Mouse (Mus musculus) hindbrain, embryonic 10.5 days (tissue): ENCODE measurements around the gene Prkch. TPM values are rescaled to one million over a fixed set of nuclear protein-coding genes. Genes with fewer than 3 reads are reported as not detected.
A peak's percentile ranks its signal among the peaks of the same experiment; 100 is the strongest.

ENCODE experiments used
- DNase-seq: peaks from one replicate; pipeline ENCODE4 v3.0.0-alpha.2; 2017; ENCODE audit warnings: low spot score
- H3K27ac ChIP-seq: fragments of 300-500 bp; sonication (generic); 2 replicates; pipeline ENCODE4 v1.5.1; 2016; ENCODE audit warnings: mild to moderate bottlenecking, moderate library complexity
- H3K27me3 ChIP-seq: fragments of 300-500 bp; sonication (generic); 2 replicates; pipeline ENCODE4 v1.6.1; 2016; ENCODE audit warnings: mild to moderate bottlenecking; ENCODE audit not compliant: poor library complexity, insufficient read depth, severe bottlenecking
- H3K36me3 ChIP-seq: fragments of 300-500 bp; sonication (generic); 2 replicates; pipeline ENCODE4 v1.6.1; 2016; ENCODE audit warnings: mild to moderate bottlenecking, moderate library complexity
- H3K4me1 ChIP-seq: fragments of 300-500 bp; sonication (generic); replicated peaks from 2 replicates; pipeline ENCODE4 v1.6.1; 2016; ENCODE audit warnings: mild to moderate bottlenecking
- H3K4me3 ChIP-seq: fragments of 300-500 bp; sonication (generic); 2 replicates; pipeline ENCODE4 v1.5.1; 2016; ENCODE audit warnings: mild to moderate bottlenecking, moderate library complexity
- H3K9me3 ChIP-seq: fragments of 300-500 bp; sonication (generic); 2 replicates; pipeline ENCODE4 v1.6.1; 2016; ENCODE audit warnings: mild to moderate bottlenecking, moderate library complexity
- WGBS: fragments of 180-500 bp; shearing (Covaris S2); methylation state at CpG from one replicate; pipeline ENCODE4 v1.1.7; 2016; 5-methylcytosine and 5-hydroxymethylcytosine counted together
- polyA plus RNA-seq: library from polyadenylated mRNA; unstranded; fragments of >200 nt; fragmentation: Nextera tagmentation; extraction: Ambion mirVana; gene quantifications from 2 replicates; pipeline ENCODE4 v1.2.1, GENCODE M21; 2016

Prkch gene
- polyA plus RNA-seq, 1 experiment from 2014 or later: 7.9 TPM

DNA sequence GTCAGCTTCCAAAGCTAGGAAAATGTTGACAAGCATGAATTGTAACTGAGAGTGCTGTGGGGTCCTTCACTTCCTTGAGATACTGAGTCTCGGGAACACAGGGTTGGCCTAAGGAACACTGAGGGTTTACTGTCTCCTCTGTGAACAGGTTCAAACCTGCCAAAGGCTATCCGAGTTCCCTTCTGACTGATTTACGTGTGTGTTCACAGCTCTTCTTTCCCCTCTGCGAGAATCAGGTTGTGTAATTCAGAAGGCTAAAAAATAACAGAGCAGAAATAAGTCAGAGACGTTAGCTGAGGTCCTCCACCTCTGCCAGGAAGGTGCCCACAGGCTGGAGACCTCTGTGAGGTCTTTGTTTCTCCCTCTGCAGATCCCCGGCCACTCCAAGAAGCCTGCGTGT, 148.3 kb downstream of the Prkch start:
- Histone ChIP-seq H3K4me3 (no peak overlapping the region), H3K27ac (no peak overlapping the region), H3K9me3 (no peaks in the 10 kb centered on the region), H3K4me1 (peaks cover 16% of the 10 kb centered on the region), H3K27me3 (peaks cover 78% of the 10 kb centered on the region), H3K36me3 (no peaks in the 10 kb centered on the region)
- DNase-seq: no peak
- WGBS: 79% methylated on average over 7 of the region's 7 CpGs

DNA sequence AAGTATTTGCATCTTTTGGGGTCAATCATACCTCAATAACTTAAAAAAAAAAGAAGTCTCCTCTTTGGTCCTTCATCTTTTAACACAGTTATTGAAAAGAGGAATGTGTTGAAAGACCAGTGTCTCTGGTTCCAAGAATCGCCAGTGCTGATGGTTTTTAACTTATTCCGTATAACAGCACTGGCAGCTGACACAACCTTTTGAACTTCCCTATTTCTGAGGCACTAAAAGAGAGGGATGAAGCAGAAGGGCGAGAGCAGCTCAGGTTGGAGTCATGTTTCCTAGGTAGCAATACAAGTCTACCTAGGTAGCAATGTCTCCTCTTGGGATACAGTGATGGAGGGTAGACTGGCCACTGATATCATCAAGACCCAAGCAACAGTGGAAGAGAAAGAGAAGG, 152.3 kb downstream of the Prkch start:
- DNase-seq: no peak
- Histone ChIP-seq H3K27ac (no peak overlapping the region), H3K27me3 (peaks cover 49% of the 10 kb centered on the region), H3K9me3 (no peaks in the 10 kb centered on the region), H3K36me3 (no peaks in the 10 kb centered on the region), H3K4me1 (0 out of 2 replicates have a peak, but pooled peaks cover 4% of the 10 kb centered on the region), H3K4me3 (no peak overlapping the region)
- 86% methylated on average over 3 of the region's 3 CpGs for WGBS

DNA sequence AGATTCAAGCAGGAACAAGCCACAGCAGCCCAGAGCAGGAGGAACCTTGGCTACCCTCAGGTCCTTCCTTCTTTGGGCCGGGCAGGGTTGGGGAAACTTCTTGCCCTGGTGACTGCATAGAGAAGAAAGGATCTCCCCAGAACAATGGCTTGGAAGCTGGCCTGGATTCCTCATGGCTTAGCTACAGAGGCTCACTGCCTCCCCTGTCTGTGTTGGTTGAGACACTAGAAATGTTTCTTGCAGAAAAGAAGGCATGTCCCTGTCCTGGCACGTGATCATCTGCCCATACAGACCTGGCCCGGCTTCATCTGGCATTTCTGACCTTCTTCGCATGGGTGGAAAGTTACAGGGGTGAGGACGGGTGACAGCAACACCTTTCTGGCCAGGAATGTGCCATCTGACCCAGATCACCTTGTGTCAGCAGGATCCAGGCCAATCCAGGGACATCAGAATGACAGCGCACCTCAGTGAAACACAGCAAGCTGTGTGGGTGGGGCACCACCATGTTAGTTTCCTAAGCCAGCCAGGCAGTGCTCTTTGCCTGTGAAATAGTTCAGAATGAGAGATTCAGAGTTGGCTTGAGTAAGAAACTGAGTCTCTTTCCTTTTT, 155.1 kb downstream of the Prkch start:
- no peaks in the 10 kb centered on the region for H3K36me3 ChIP-seq
- H3K9me3 ChIP-seq: no peaks in the 10 kb centered on the region
- 84% methylated on average over 6 of the region's 6 CpGs for WGBS
- no peak overlapping the region for H3K27ac ChIP-seq
- H3K4me1 ChIP-seq: no peaks in the 10 kb centered on the region
- DNase-seq: no peak
- peaks cover 25% of the 10 kb centered on the region for H3K27me3 ChIP-seq
- no peak overlapping the region for H3K4me3 ChIP-seq

DNA sequence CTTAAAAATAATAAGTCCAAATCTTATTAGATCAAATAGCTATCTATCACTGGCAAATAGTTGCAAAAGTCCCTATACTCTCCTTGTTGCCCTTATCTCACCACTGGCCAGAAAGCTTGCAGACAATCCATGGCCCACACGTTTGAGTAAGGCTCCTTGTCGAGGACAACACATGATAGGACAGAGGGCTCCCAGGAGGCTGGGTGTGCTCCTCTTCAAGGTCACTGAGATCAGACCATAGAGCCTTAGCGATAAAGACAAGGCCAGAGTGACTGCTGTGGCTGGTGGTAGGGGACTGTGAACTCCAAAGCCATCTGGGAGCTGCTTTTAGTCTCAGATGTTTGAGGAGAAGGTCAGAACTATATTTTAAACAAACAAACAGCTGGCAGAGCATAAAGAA, 158.0 kb downstream of the Prkch start:
- H3K36me3 ChIP-seq: no peaks in the 10 kb centered on the region
- H3K4me3 ChIP-seq: no peak overlapping the region
- DNase-seq: no peak
- 70% methylated on average over 3 of the region's 3 CpGs for WGBS
- peaks cover 4% of the 10 kb centered on the region; the same call in 1 of the 2 replicates for H3K27me3 ChIP-seq
- H3K4me1 ChIP-seq: no peaks in the 10 kb centered on the region
- no peak overlapping the region for H3K27ac ChIP-seq
- H3K9me3 ChIP-seq: no peaks in the 10 kb centered on the region

DNA sequence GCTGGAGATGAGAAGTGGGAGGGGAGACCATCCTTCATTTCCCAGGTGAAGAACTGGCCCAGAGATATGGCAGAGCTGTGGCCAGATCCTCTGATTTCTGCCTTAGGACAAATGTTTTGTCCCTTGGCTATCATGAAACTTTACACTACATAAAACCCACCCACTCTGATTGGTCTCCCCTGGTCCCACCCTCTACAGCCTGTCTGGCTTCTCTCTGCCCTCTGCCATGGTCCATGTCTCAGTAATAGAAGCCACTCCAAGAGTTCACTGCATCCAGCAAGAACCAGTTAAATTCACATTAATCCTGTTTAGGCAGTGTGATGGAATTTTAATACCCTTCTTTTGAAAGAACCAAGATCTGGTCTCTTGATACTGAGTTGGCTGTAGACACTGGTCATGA, 158.5 kb downstream of the Prkch start:
- no peak for DNase-seq
- Histone ChIP-seq H3K27me3 (no peaks in the 10 kb centered on the region; the same call in 1 of the 2 replicates), H3K4me3 (no peak overlapping the region), H3K4me1 (no peaks in the 10 kb centered on the region), H3K27ac (no peak overlapping the region), H3K9me3 (no peaks in the 10 kb centered on the region), H3K36me3 (no peaks in the 10 kb centered on the region)

DNA sequence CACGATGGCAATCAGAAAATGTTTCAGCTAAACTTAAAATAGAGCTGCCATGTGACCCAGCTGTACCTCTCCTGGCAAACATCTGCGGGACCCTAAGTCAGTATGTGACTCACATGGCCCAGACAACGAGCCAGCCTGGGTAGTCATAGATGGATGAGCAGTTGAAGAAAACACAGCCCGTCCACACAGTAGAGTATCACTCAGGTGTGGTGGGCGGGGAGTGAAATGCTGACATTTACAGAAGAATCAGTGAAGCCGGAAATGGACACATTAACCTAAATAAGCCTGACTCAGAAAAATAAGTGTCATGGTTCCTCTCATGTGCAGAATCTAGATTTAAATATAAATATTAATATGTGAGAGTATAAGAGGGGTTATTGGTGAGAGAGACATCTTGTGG, 161.5 kb downstream of the Prkch start:
- WGBS: 92% methylated on average over 6 of the region's 6 CpGs
- H3K27ac ChIP-seq: no peak overlapping the region
- no peaks in the 10 kb centered on the region for H3K4me1 ChIP-seq
- H3K27me3 ChIP-seq: no peaks in the 10 kb centered on the region
- no peaks in the 10 kb centered on the region for H3K36me3 ChIP-seq
- H3K4me3 ChIP-seq: no peak overlapping the region
- H3K9me3 ChIP-seq: no peaks in the 10 kb centered on the region
- no peak for DNase-seq

DNA sequence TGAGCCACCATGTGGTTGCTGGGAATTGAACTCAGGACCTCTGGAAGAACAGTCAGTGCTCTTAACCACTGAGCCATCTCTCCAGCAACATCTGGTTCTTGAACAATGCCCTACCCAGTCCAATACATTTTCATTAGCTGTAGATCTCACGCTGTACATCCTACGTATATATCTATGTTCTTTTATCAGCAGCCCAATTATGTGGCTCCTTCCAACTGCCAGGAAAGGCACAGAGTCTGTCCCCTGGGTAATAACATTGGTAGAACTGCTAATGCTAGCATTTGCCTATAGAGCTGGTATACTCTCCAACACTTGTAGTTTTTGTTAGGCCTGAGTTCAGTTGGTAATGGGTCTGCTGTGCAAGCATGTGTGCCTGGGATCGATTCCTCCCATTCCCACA, 163.8 kb downstream of the Prkch start:
- no peak for DNase-seq
- Histone ChIP-seq H3K27me3 (no peaks in the 10 kb centered on the region), H3K36me3 (no peaks in the 10 kb centered on the region), H3K4me3 (no peak overlapping the region), H3K4me1 (0 out of 2 replicates have a peak, but pooled peaks cover 1% of the 10 kb centered on the region), H3K27ac (no peak overlapping the region), H3K9me3 (no peaks in the 10 kb centered on the region)
- 96% methylated on average over 3 of the region's 3 CpGs for WGBS

DNA sequence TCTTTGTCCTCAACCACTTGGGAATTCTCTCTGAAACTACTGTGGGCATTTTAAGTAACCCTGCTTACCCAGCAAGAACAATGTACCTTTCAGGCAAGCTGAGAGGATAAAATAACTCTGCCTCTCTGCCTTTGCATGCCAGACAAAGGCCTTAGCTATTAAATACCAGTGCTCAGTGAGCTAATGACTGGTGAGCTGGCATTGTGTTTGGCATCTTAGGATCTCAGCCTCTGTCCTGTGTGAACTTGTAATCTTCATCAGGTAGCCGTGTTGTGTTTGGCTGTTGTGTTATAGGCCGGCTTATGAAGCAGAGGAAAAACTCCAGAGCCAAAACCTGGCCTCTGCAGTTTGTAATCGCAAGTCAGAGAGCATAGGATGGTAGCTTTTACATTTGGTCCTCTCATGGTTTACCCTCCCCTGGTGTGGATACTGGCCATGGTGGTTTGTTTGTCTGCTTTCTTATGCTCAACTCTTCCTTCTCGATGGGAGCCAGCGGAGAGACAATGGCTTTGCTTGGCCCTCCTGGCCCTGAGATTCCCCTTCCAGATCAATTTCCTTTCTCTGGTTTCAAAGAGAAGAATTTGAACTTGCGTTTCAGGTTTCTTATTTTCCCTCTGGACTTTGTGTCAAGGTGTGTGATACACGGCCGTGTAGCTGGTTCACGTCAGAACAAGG, 170.0 kb downstream of the Prkch start:
- peak overlapping the region; percentile 62; the same call in 1 of the 2 replicates for H3K27ac ChIP-seq
- H3K27me3 ChIP-seq: no peaks in the 10 kb centered on the region

DNA sequence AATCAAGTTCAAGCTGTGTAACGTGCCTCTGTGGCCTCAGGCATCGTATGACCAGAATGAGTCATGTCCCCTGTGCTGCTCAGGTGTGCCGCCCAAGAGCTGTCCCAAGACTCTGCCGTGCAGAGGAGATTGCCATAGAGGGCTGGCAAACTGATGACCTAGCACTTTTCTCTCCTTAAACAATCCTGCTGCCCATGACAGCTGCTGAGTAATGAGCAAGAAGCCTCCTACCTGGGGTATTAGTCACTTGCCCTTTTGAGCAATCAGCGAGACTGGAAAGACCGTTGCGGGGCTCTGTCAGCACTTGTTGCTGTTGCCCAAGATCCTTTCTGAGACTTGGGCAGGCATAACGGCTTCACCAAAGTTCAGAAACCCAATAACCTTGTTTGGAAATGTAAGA, 171.1 kb downstream of the Prkch start:
- Histone ChIP-seq H3K9me3 (no peaks in the 10 kb centered on the region), H3K4me3 (no peak overlapping the region), H3K4me1 (peaks cover 19% of the 10 kb centered on the region), H3K36me3 (no peaks in the 10 kb centered on the region), H3K27me3 (no peaks in the 10 kb centered on the region), H3K27ac (no peak overlapping the region)
- WGBS: 87% methylated on average over 8 of the region's 8 CpGs
- no peak for DNase-seq

More for the DNA sequence above, 170.0 kb downstream of the Prkch start:
- DNase-seq: no peak
- H3K4me1 ChIP-seq: peaks cover 19% of the 10 kb centered on the region
- H3K4me3 ChIP-seq: no peak overlapping the region
- H3K9me3 ChIP-seq: no peaks in the 10 kb centered on the region
- WGBS: 70% methylated on average over 9 of the region's 9 CpGs
- no peaks in the 10 kb centered on the region for H3K36me3 ChIP-seq

DNA sequence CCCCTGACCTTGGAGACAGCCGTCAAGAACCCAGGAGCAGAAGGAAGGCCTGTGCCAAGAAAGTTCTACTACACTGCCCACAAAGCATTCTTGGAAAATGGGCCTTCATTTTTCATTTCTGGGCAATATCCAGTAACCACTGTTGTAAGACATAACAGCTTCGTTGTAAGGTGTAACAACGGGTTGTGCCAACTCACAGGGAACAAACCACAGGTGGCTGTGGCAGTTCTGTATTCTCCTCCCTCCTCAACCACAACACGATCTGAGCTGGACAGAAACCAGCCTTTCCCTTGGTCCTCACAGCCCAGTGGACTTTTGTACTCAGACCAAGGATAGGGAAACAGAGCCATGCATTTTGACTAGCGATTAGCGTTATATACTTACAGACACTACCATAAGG, 171.9 kb downstream of the Prkch start:
- 93% methylated on average over 6 of the region's 6 CpGs for WGBS
- no peaks in the 10 kb centered on the region for H3K36me3 ChIP-seq
- no peaks in the 10 kb centered on the region for H3K27me3 ChIP-seq
- peaks cover 19% of the 10 kb centered on the region for H3K4me1 ChIP-seq
- no peaks in the 10 kb centered on the region for H3K9me3 ChIP-seq
- H3K27ac ChIP-seq: no peak overlapping the region
- DNase-seq: no peak
- H3K4me3 ChIP-seq: no peak overlapping the region

DNA sequence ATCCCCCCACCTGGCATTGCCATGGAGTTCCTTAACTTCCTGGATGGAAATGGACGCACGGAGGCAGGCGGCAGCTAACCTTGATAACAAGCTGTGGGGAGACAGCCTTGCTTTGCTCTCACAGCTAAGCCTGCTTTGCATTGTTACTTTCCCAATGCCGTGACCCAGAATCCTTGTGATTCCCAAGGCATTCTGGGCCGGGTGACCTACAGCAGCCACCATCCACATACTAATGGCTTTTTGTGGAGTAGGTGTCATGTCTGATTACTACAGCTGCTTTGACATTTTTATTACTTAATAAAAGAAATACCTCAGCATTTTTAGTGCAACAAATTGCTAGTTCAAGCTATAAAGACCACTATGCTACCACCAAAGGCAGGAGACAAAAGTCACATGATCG, 177.4 kb downstream of the Prkch start:
- H3K4me1 ChIP-seq: peaks cover 8% of the 10 kb centered on the region
- no peak for DNase-seq
- no peak overlapping the region for H3K4me3 ChIP-seq

DNA sequence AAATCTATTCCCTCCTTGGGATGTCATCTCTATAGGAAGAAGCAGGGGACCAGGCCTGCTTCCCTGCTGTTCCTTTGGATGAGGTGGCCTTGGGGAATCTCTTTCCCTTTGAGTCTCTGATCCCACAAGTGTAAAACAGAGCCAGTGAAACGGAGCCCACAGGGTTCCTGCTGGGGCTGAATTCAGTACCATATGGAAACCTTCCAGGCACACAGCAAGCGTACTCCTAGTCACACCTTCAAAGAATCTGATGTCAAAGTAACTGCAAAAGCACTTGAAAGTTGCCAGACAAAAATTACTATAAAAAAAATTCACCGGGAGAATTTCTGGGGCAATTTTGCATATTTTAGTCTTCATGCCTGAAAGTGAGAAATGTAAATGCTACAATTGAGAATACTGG, 178.2 kb downstream of the Prkch start:
- Histone ChIP-seq H3K9me3 (no peaks in the 10 kb centered on the region), H3K27me3 (no peaks in the 10 kb centered on the region), H3K4me1 (peaks cover 8% of the 10 kb centered on the region), H3K36me3 (no peaks in the 10 kb centered on the region), H3K4me3 (no peak overlapping the region), H3K27ac (no peak overlapping the region)
- WGBS: 70% methylated on average over 3 of the region's 3 CpGs
- DNase-seq: no peak

More for the DNA sequence above, 177.4 kb downstream of the Prkch start:
- 81% methylated on average over 6 of the region's 6 CpGs for WGBS
- Histone ChIP-seq H3K36me3 (no peaks in the 10 kb centered on the region), H3K27me3 (no peaks in the 10 kb centered on the region), H3K27ac (no peak overlapping the region), H3K9me3 (no peaks in the 10 kb centered on the region)

DNA sequence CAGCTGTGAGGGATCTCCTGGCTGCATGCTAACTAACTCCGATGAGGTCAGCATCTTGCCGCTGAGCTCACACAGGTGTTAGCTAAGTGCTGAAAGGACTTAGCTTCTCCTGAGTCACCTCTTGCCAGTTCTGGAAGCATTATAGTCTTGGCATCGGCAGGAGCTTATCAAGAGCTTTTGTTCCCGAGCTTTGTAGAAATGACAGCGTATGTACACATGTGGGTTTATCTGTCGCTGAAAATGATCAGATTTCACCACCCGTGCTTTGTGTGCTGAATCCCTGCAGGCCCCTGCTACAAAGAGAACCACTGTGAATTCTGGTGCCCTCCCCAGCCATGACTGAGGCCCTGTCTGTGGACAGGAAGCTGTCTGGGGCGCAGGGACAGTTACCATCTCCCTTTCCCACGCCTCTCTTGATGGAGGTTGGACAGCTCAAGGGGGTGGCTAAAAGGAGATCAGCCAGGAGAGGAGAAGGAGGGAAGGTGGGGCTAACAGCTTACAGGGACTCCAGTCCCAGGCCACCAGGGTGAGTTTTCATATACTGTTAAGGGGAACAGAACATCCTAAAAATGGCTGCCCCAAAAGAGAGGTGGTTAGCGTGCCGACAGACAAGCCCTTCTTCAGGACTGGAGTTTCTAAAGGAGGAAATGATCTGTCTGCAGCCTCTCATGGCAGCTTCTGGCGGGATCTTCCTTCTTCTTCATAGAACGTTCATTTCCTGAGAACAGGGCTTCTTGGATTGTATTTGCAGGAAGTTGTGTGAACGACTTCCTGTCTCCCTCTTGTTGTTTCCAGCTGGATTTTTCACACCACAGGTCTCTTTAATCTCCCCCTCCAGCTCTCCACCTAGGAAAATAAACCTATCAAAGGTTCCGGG, 180.3 kb downstream of the Prkch start:
- peak overlapping the region; percentile 10; the same call in 1 of the 2 replicates for H3K27ac ChIP-seq

More for the DNA sequence above, 180.3 kb downstream of the Prkch start:
- Histone ChIP-seq H3K27me3 (no peaks in the 10 kb centered on the region), H3K36me3 (no peaks in the 10 kb centered on the region), H3K4me3 (no peak overlapping the region), H3K4me1 (peaks cover 13% of the 10 kb centered on the region), H3K9me3 (no peaks in the 10 kb centered on the region)
- 77% methylated on average over 15 of the region's 15 CpGs for WGBS
- no peak for DNase-seq
